Mouse (Mus musculus): ENCODE measurements at regions not wholly inside any gene's neighbourhood (a gene's known extent, or its start where the extent isn't known, plus 50 kb on each side); places are given as distances from the start of the nearest gene placed in this dataset.

GRCm38 (mm10) chr2:11370273-11370672 lies 183.6 kb downstream of the Pfkfb3 start:
- Histone ChIP-seq H3K4me1 (ENCODE audit: control insufficient read depth, insufficient read depth, low read length) (no peaks in the 10 kb centered on the region), H3K9me3 (ENCODE audit: control insufficient read depth, low read length) (no peaks in the 10 kb centered on the region), H3K27ac (ENCODE audit: low read depth, low read length) (no peak overlapping the region), H3K9ac (ENCODE audit: low read length) (no peak overlapping the region), H3K4me2 (ENCODE audit: low read depth) (no peak overlapping the region), H3K4me3 (ENCODE audit: low read depth, low read length) (no peak overlapping the region), H3K36me3 (ENCODE audit: control insufficient read depth, insufficient read depth, low read length) (no peaks in the 10 kb centered on the region), H3K27me3 (ENCODE audit: control insufficient read depth, insufficient read depth, low read length) (no peaks in the 10 kb centered on the region)
- no peak for DNase-seq (ENCODE audit: low spot score)
- no peak for ATAC-seq (ENCODE audit: insufficient read depth, low FRiP score, low TSS enrichment)

- Histone ChIP-seq H3K9ac (ENCODE audit: low read length) (no peak overlapping the region), H3K27ac (ENCODE audit: low read depth, low read length) (no peak overlapping the region), H3K4me1 (ENCODE audit: control insufficient read depth, insufficient read depth, low read length) (no peaks in the 10 kb centered on the region), H3K9me3 (ENCODE audit: control insufficient read depth, low read length) (no peaks in the 10 kb centered on the region), H3K27me3 (ENCODE audit: control insufficient read depth, insufficient read depth, low read length) (no peaks in the 10 kb centered on the region), H3K4me3 (ENCODE audit: low read depth, low read length) (no peak overlapping the region), H3K36me3 (ENCODE audit: control insufficient read depth, insufficient read depth, low read length) (no peaks in the 10 kb centered on the region), H3K4me2 (ENCODE audit: low read depth) (no peak overlapping the region)
- DNase-seq (ENCODE audit: low spot score) (no peak), ATAC-seq (ENCODE audit: insufficient read depth, low FRiP score, low TSS enrichment) (no peak)
- WGBS = 79% methylated on average over 2 of the region's 2 CpGs
Measured at GRCm38 (mm10) chr2:11367319-11367718, 186.6 kb downstream of the Pfkfb3 start.

- no peak overlapping the region for H3K27ac ChIP-seq (ENCODE audit: low read depth, low read length)
- H3K36me3 ChIP-seq (ENCODE audit: control insufficient read depth, insufficient read depth, low read length) = no peaks in the 10 kb centered on the region
- no peak overlapping the region for H3K4me2 ChIP-seq (ENCODE audit: low read depth)
- no peaks in the 10 kb centered on the region for H3K4me1 ChIP-seq (ENCODE audit: control insufficient read depth, insufficient read depth, low read length)
- 64% methylated on average over 3 of the region's 3 CpGs for WGBS
- DNase-seq (ENCODE audit: low spot score) = no peak
- no peak for ATAC-seq (ENCODE audit: insufficient read depth, low FRiP score, low TSS enrichment)
- H3K9me3 ChIP-seq (ENCODE audit: control insufficient read depth, low read length) = no peaks in the 10 kb centered on the region
- H3K27me3 ChIP-seq (ENCODE audit: control insufficient read depth, insufficient read depth, low read length) = no peaks in the 10 kb centered on the region
- H3K9ac ChIP-seq (ENCODE audit: low read length) = no peak overlapping the region
- no peak overlapping the region for H3K4me3 ChIP-seq (ENCODE audit: low read depth, low read length)
Measured at GRCm38 (mm10) chr2:11365815-11366214, 188.1 kb downstream of the Pfkfb3 start.

GRCm38 (mm10) chr2:11365371-11365770 lies 188.5 kb downstream of the Pfkfb3 start:
- Histone ChIP-seq H3K36me3 (ENCODE audit: control insufficient read depth, insufficient read depth, low read length) (no peaks in the 10 kb centered on the region), H3K4me3 (ENCODE audit: low read depth, low read length) (no peak overlapping the region), H3K4me2 (ENCODE audit: low read depth) (no peak overlapping the region), H3K27ac (ENCODE audit: low read depth, low read length) (no peak overlapping the region), H3K9me3 (ENCODE audit: control insufficient read depth, low read length) (no peaks in the 10 kb centered on the region), H3K4me1 (ENCODE audit: control insufficient read depth, insufficient read depth, low read length) (no peaks in the 10 kb centered on the region), H3K27me3 (ENCODE audit: control insufficient read depth, insufficient read depth, low read length) (no peaks in the 10 kb centered on the region), H3K9ac (ENCODE audit: low read length) (no peak overlapping the region)
- no peak for ATAC-seq (ENCODE audit: insufficient read depth, low FRiP score, low TSS enrichment)
- no peak for DNase-seq (ENCODE audit: low spot score)
- WGBS = 68% methylated on average over 4 of the region's 4 CpGs

GRCm38 (mm10) chr2:11364111-11364510 lies 189.8 kb downstream of the Pfkfb3 start:
- no peak overlapping the region for H3K4me2 ChIP-seq (ENCODE audit: low read depth)
- H3K9ac ChIP-seq (ENCODE audit: low read length) = no peak overlapping the region
- no peaks in the 10 kb centered on the region for H3K4me1 ChIP-seq (ENCODE audit: control insufficient read depth, insufficient read depth, low read length)
- WGBS = 87% methylated on average over 2 of the region's 2 CpGs
- no peak overlapping the region for H3K27ac ChIP-seq (ENCODE audit: low read depth, low read length)
- no peaks in the 10 kb centered on the region for H3K27me3 ChIP-seq (ENCODE audit: control insufficient read depth, insufficient read depth, low read length)
- no peak for ATAC-seq (ENCODE audit: insufficient read depth, low FRiP score, low TSS enrichment)
- no peaks in the 10 kb centered on the region for H3K9me3 ChIP-seq (ENCODE audit: control insufficient read depth, low read length)
- no peak for DNase-seq (ENCODE audit: low spot score)
- H3K4me3 ChIP-seq (ENCODE audit: low read depth, low read length) = no peak overlapping the region
- H3K36me3 ChIP-seq (ENCODE audit: control insufficient read depth, insufficient read depth, low read length) = no peaks in the 10 kb centered on the region

GRCm38 (mm10) chr2:11363061-11363464 lies 190.8 kb downstream of the Pfkfb3 start:
- H3K9me3 ChIP-seq (ENCODE audit: control insufficient read depth, low read length) = no peaks in the 10 kb centered on the region
- H3K27me3 ChIP-seq (ENCODE audit: control insufficient read depth, insufficient read depth, low read length) = no peaks in the 10 kb centered on the region
- ATAC-seq (ENCODE audit: insufficient read depth, low FRiP score, low TSS enrichment) (no peak), DNase-seq (ENCODE audit: low spot score) (no peak)
- H3K4me3 ChIP-seq (ENCODE audit: low read depth, low read length) = no peak overlapping the region
- no peak overlapping the region for H3K27ac ChIP-seq (ENCODE audit: low read depth, low read length)
- H3K36me3 ChIP-seq (ENCODE audit: control insufficient read depth, insufficient read depth, low read length) = no peaks in the 10 kb centered on the region
- WGBS = 85% methylated on average over 5 of the region's 5 CpGs
- H3K9ac ChIP-seq (ENCODE audit: low read length) = no peak overlapping the region
- H3K4me1 ChIP-seq (ENCODE audit: control insufficient read depth, insufficient read depth, low read length) = no peaks in the 10 kb centered on the region
- H3K4me2 ChIP-seq (ENCODE audit: low read depth) = no peak overlapping the region

GRCm38 (mm10) chr2:11362205-11362994 lies 190.5 kb downstream of the Prkcq start:
- peak; percentile 41 for ATAC-seq (ENCODE audit: insufficient read depth, low FRiP score, low TSS enrichment)

GRCm38 (mm10) chr2:11359280-11359679 lies 187.4 kb downstream of the Prkcq start:
- Histone ChIP-seq H3K27ac (ENCODE audit: low read depth, low read length) (no peak overlapping the region), H3K4me2 (ENCODE audit: low read depth) (no peak overlapping the region), H3K9ac (ENCODE audit: low read length) (no peak overlapping the region), H3K9me3 (ENCODE audit: control insufficient read depth, low read length) (no peaks in the 10 kb centered on the region), H3K27me3 (ENCODE audit: control insufficient read depth, insufficient read depth, low read length) (no peaks in the 10 kb centered on the region), H3K4me1 (ENCODE audit: control insufficient read depth, insufficient read depth, low read length) (no peaks in the 10 kb centered on the region), H3K4me3 (ENCODE audit: low read depth, low read length) (no peak overlapping the region), H3K36me3 (ENCODE audit: control insufficient read depth, insufficient read depth, low read length) (no peaks in the 10 kb centered on the region)
- ATAC-seq (ENCODE audit: insufficient read depth, low FRiP score, low TSS enrichment) = no peak
- no peak for DNase-seq (ENCODE audit: low spot score)
- 91% methylated on average over 4 of the region's 4 CpGs for WGBS

More at GRCm38 (mm10) chr2:11362205-11362994, 190.5 kb downstream of the Prkcq start:
- H3K9me3 ChIP-seq (ENCODE audit: control insufficient read depth, low read length) = no peaks in the 10 kb centered on the region
- 71% methylated on average over 8 of the region's 8 CpGs for WGBS
- no peak for DNase-seq (ENCODE audit: low spot score)
- H3K36me3 ChIP-seq (ENCODE audit: control insufficient read depth, insufficient read depth, low read length) = no peaks in the 10 kb centered on the region
- H3K4me3 ChIP-seq (ENCODE audit: low read depth, low read length) = no peak overlapping the region
- H3K4me2 ChIP-seq (ENCODE audit: low read depth) = no peak overlapping the region
- H3K27ac ChIP-seq (ENCODE audit: low read depth, low read length) = no peak overlapping the region
- H3K9ac ChIP-seq (ENCODE audit: low read length) = no peak overlapping the region
- no peaks in the 10 kb centered on the region for H3K27me3 ChIP-seq (ENCODE audit: control insufficient read depth, insufficient read depth, low read length)
- no peaks in the 10 kb centered on the region for H3K4me1 ChIP-seq (ENCODE audit: control insufficient read depth, insufficient read depth, low read length)

- DNase-seq (ENCODE audit: low spot score) = no peak
- Histone ChIP-seq H3K27me3 (ENCODE audit: control insufficient read depth, insufficient read depth, low read length) (no peaks in the 10 kb centered on the region), H3K4me1 (ENCODE audit: control insufficient read depth, insufficient read depth, low read length) (no peaks in the 10 kb centered on the region), H3K27ac (ENCODE audit: low read depth, low read length) (no peak overlapping the region), H3K4me2 (ENCODE audit: low read depth) (no peak overlapping the region), H3K9me3 (ENCODE audit: control insufficient read depth, low read length) (no peaks in the 10 kb centered on the region), H3K4me3 (ENCODE audit: low read depth, low read length) (no peak overlapping the region), H3K9ac (ENCODE audit: low read length) (no peak overlapping the region), H3K36me3 (ENCODE audit: control insufficient read depth, insufficient read depth, low read length) (no peaks in the 10 kb centered on the region)
- ATAC-seq (ENCODE audit: insufficient read depth, low FRiP score, low TSS enrichment) = no peak
- WGBS = 81% methylated on average over 5 of the region's 5 CpGs
Measured at GRCm38 (mm10) chr2:11356714-11357113, 184.8 kb downstream of the Prkcq start.

Measured in neural tube, embryonic 11.5 days (tissue).